Mouse (Mus musculus): ENCODE measurements around the gene Ppp1r9a.

- no peak for TF ChIP-seq POLR2A (IDR thresholded peaks at IDR 0.05; ENCODE audit: borderline replicate concordance, control insufficient read depth, low read depth, low read length)
- no peak for TF ChIP-seq CTCF (IDR thresholded peaks at IDR 0.05; ENCODE audit: control insufficient read depth, insufficient read depth, low read length)
Observed at GRCm38 (mm10) chr6:5138875-5139631, 236.3 kb downstream of the Ppp1r9a start.
